Mouse (Mus musculus): Measurements from ENCODE around the gene Camsap2. TPM values are rescaled to one million over a fixed set of nuclear protein-coding genes. Genes with fewer than 3 reads are reported as not detected.

Camsap2 gene
- polyA plus RNA-seq, 1 experiment = 10.4 TPM

DNA sequence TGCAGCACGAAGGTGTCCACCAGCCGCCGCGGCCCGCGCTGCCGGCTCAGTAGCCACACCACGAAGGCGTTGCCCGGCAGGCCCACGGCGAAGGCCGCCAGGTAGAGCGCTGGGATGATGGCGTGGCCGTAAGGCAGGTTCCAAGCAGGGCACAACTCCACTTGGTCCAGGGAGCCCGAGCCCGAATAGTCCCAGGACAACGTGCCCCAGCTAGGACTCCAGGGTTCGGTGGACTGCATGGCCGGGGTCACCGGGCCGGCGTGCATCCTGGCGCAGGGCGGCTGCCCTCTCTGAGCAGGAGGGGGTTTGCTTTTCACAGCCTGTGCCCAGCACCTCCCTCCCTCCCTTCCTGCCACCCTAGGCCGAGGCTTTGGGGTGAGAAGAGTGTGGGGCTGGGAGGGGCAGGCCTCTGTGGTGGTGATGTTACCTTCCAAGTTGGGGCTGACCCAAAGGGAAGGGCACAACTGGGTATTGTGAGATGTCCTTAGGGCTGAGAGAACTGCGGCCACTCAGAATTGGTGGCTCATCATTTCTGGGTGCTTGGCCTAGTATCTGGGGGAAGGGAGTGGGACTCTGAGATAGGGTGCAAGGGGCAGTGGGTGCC is 85.2 kb downstream of the Camsap2 start, which contains the start of gene Gpr25:
TSS of gene Gpr25 (minus strand) at position 239 of the 604 bp plus-strand sequence.
- Histone ChIP-seq H3K4me1 (ENCODE audit: control insufficient read depth, insufficient read depth, low read length) (peaks cover 16% of the 10 kb centered on the region), H3K4me3 (ENCODE audit: control insufficient read depth, low read depth, low read length) (peak within 1 kb of the TSS; percentile 75), H3K27ac (ENCODE audit: control insufficient read depth, insufficient read depth, low read depth, low read length) (no peak within 1 kb of the TSS), H3K36me3 (ENCODE audit: control insufficient read depth, insufficient read depth, low read length) (no peaks in the 10 kb centered on the region), H3K27me3 (ENCODE audit: control insufficient read depth, insufficient read depth, low read length) (no peaks in the 10 kb centered on the region)
- TF ChIP-seq POLR2A (IDR thresholded peaks at IDR 0.05; ENCODE audit: control insufficient read depth, low read depth, low read length) (no peak), CTCF (IDR thresholded peaks at IDR 0.05; ENCODE audit: control insufficient read depth, insufficient read depth, insufficient replicate concordance, low read depth, low read length) (no peak)

- Histone ChIP-seq H3K4me1 (ENCODE audit: control insufficient read depth, insufficient read depth, low read length) (peaks cover 16% of the 10 kb centered on the region), H3K27ac (ENCODE audit: control insufficient read depth, insufficient read depth, low read depth, low read length) (no peak overlapping the region), H3K36me3 (ENCODE audit: control insufficient read depth, insufficient read depth, low read length) (no peaks in the 10 kb centered on the region), H3K27me3 (ENCODE audit: control insufficient read depth, insufficient read depth, low read length) (no peaks in the 10 kb centered on the region), H3K4me3 (ENCODE audit: control insufficient read depth, low read depth, low read length) (peak overlapping the region; percentile 75)
- TF ChIP-seq CTCF (IDR thresholded peaks at IDR 0.05; ENCODE audit: control insufficient read depth, insufficient read depth, insufficient replicate concordance, low read depth, low read length) = no peak
- TF ChIP-seq POLR2A (IDR thresholded peaks at IDR 0.05; ENCODE audit: control insufficient read depth, low read depth, low read length) = no peak
Measured at GRCm38 (mm10) chr1:136259893-136260634, 85.8 kb downstream of the Camsap2 start.

GRCm38 (mm10) chr1:136259543-136259892 is 86.4 kb downstream of the Camsap2 start:
- Histone ChIP-seq H3K27me3 (ENCODE audit: control insufficient read depth, insufficient read depth, low read length) (no peaks in the 10 kb centered on the region), H3K36me3 (ENCODE audit: control insufficient read depth, insufficient read depth, low read length) (no peaks in the 10 kb centered on the region), H3K4me3 (ENCODE audit: control insufficient read depth, low read depth, low read length) (peak overlapping the region; percentile 75), H3K4me1 (ENCODE audit: control insufficient read depth, insufficient read depth, low read length) (peaks cover 16% of the 10 kb centered on the region), H3K27ac (ENCODE audit: control insufficient read depth, insufficient read depth, low read depth, low read length) (no peak overlapping the region)
- TF ChIP-seq CTCF (IDR thresholded peaks at IDR 0.05; ENCODE audit: control insufficient read depth, insufficient read depth, insufficient replicate concordance, low read depth, low read length) (no peak), POLR2A (IDR thresholded peaks at IDR 0.05; ENCODE audit: control insufficient read depth, low read depth, low read length) (no peak)

GRCm38 (mm10) chr1:136258495-136258894 is 87.4 kb downstream of the Camsap2 start:
- Histone ChIP-seq H3K27me3 (ENCODE audit: control insufficient read depth, insufficient read depth, low read length) (no peaks in the 10 kb centered on the region), H3K27ac (ENCODE audit: control insufficient read depth, insufficient read depth, low read depth, low read length) (no peak overlapping the region), H3K4me1 (ENCODE audit: control insufficient read depth, insufficient read depth, low read length) (peaks cover 16% of the 10 kb centered on the region), H3K4me3 (ENCODE audit: control insufficient read depth, low read depth, low read length) (no peak overlapping the region), H3K36me3 (ENCODE audit: control insufficient read depth, insufficient read depth, low read length) (no peaks in the 10 kb centered on the region)
- TF ChIP-seq CTCF (IDR thresholded peaks at IDR 0.05; ENCODE audit: control insufficient read depth, insufficient read depth, insufficient replicate concordance, low read depth, low read length) = no peak
- no peak for TF ChIP-seq POLR2A (IDR thresholded peaks at IDR 0.05; ENCODE audit: control insufficient read depth, low read depth, low read length)

DNA sequence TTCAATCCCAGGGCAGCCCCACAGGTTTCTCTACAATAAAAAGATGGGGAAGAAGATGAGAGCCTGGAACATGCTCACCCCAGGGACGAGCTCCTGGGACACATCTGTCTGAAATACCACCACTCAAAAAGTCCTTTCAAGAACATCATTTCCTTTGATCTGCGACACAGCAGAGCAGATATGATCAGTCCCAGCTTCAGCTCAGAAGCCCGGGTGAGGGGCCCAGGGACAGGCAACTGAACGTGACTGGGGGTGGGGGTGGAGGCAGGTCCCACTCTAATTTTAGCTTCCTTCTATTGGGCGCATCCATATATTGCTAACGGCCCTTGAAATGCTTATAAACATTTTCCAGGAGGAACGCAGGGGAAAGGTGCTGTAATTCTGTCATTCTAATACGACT is 90.2 kb downstream of the Camsap2 start:
- TF ChIP-seq CTCF (IDR thresholded peaks at IDR 0.05; ENCODE audit: control insufficient read depth, insufficient read depth, insufficient replicate concordance, low read depth, low read length) (no peak), POLR2A (IDR thresholded peaks at IDR 0.05; ENCODE audit: control insufficient read depth, low read depth, low read length) (no peak)
- Histone ChIP-seq H3K4me3 (ENCODE audit: control insufficient read depth, low read depth, low read length) (no peak overlapping the region), H3K4me1 (ENCODE audit: control insufficient read depth, insufficient read depth, low read length) (peaks cover 11% of the 10 kb centered on the region), H3K27ac (ENCODE audit: control insufficient read depth, insufficient read depth, low read depth, low read length) (no peak overlapping the region), H3K27me3 (ENCODE audit: control insufficient read depth, insufficient read depth, low read length) (no peaks in the 10 kb centered on the region), H3K36me3 (ENCODE audit: control insufficient read depth, insufficient read depth, low read length) (no peaks in the 10 kb centered on the region)

- Histone ChIP-seq H3K4me3 (ENCODE audit: control insufficient read depth, low read depth, low read length) (no peak overlapping the region), H3K4me1 (ENCODE audit: control insufficient read depth, insufficient read depth, low read length) (peaks cover 7% of the 10 kb centered on the region; the same call in 1 of the 2 replicates), H3K36me3 (ENCODE audit: control insufficient read depth, insufficient read depth, low read length) (no peaks in the 10 kb centered on the region), H3K27ac (ENCODE audit: control insufficient read depth, insufficient read depth, low read depth, low read length) (no peak overlapping the region), H3K27me3 (ENCODE audit: control insufficient read depth, insufficient read depth, low read length) (no peaks in the 10 kb centered on the region)
- TF ChIP-seq CTCF (IDR thresholded peaks at IDR 0.05; ENCODE audit: control insufficient read depth, insufficient read depth, insufficient replicate concordance, low read depth, low read length) (no peak), POLR2A (IDR thresholded peaks at IDR 0.05; ENCODE audit: control insufficient read depth, low read depth, low read length) (no peak)
Measured at GRCm38 (mm10) chr1:136255174-136255573, 90.7 kb downstream of the Camsap2 start.

DNA sequence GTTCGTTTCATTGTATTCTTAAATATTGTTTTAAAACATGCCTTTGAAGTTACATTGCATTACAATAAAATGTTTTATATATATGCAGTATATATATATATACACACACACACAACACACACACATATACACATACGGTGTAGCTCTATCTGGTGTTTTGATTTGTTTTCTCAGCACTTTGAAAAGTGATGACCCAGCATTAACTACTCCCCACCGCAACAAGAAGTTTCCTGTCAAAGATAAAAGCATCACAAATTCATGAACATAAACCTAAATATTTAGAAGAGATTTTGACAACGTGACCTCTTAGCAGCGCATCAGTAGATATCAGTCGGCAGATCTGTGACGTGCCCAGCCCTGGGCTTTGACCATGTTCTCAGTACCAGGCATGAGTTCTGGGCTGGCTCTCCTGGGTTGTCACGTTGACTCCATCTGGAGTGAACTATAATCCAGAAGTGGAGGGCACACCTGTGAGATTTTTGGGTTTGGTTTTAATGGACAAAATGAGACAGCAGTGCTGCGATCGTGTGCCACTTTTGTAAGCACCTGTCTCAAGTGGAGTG is 91.3 kb downstream of the Camsap2 start:
- Histone ChIP-seq H3K27me3 (ENCODE audit: control insufficient read depth, insufficient read depth, low read length) (no peaks in the 10 kb centered on the region), H3K27ac (ENCODE audit: control insufficient read depth, insufficient read depth, low read depth, low read length) (no peak overlapping the region), H3K4me3 (ENCODE audit: control insufficient read depth, low read depth, low read length) (no peak overlapping the region), H3K4me1 (ENCODE audit: control insufficient read depth, insufficient read depth, low read length) (peaks cover 2% of the 10 kb centered on the region; the same call in 1 of the 2 replicates), H3K36me3 (ENCODE audit: control insufficient read depth, insufficient read depth, low read length) (no peaks in the 10 kb centered on the region)
- TF ChIP-seq CTCF (IDR thresholded peaks at IDR 0.05; ENCODE audit: control insufficient read depth, insufficient read depth, insufficient replicate concordance, low read depth, low read length) = no peak

Data from testis, adult 2 months (tissue).